16 mouse cellular contexts compared by ENCODE assay signal in genomic region chr12:108709964-108710765, GRCm38 (mm10). TPM values are rescaled to one million over a fixed set of nuclear protein-coding genes. Genes with fewer than 3 reads are reported as not detected.
DNase-seq lines count a peak whose midpoint lies in the region; ATAC-seq and TF ChIP-seq lines count a peak whose summit lies in the region.
"Had no signal": no experiment of that assay in that cellular context is flagged by ENCODE, and none has a peak within 500 bp of the region (broad histone marks: within the 10 kb centered on the region; RNA-seq: fewer than 3 reads in every experiment).

No protein-coding gene starts in this region.

- TF ChIP-seq EP300 in liver, postnatal 0 days (IDR thresholded peaks at IDR 0.05; ENCODE audit: low read depth) = no peak

- ATAC-seq in liver, embryonic 11.5 days (replicated peaks; ENCODE audit: low FRiP score) = no peak
- ATAC-seq in liver, postnatal 0 days = no peak
- no peak for ATAC-seq in intestine, embryonic 14.5 days (replicated peaks; ENCODE audit: low FRiP score, low TSS enrichment, low read depth)
- ATAC-seq in intestine, embryonic 16.5 days = peak; percentile 14; the same call in 1 of the 2 replicates
- ATAC-seq: inflammation-experienced regulatory T-cells, adult 6 months had no signal

- H3K27ac ChIP-seq in liver, embryonic 11.5 days (ENCODE audit: low read depth, low read length) = no peak overlapping the region
- no peak overlapping the region for H3K27ac ChIP-seq in liver, postnatal 0 days (ENCODE audit: low read depth)
- no peak overlapping the region for H3K27ac ChIP-seq in intestine, embryonic 14.5 days (ENCODE audit: low read depth)
- H3K27ac ChIP-seq in intestine, embryonic 16.5 days (ENCODE audit: low read length) = peak overlapping the region; percentile 73
- H3K27ac ChIP-seq: embryonic facial prominence, embryonic 12.5 days; liver, embryonic 13.5 days; neural tube, embryonic 12.5 days had no signal

- H3K9me3 ChIP-seq in liver, embryonic 11.5 days (ENCODE audit: control insufficient read depth, low read length) = no peaks in the 10 kb centered on the region
- no peaks in the 10 kb centered on the region for H3K9me3 ChIP-seq in liver, postnatal 0 days (ENCODE audit: low read length)
- no peaks in the 10 kb centered on the region for H3K9me3 ChIP-seq in intestine, embryonic 14.5 days (ENCODE audit: control insufficient read depth, low read length)
- no peaks in the 10 kb centered on the region for H3K9me3 ChIP-seq in intestine, embryonic 16.5 days (ENCODE audit: control insufficient read depth, low read length)
- H3K9me3 ChIP-seq: embryonic facial prominence, embryonic 12.5 days; liver, embryonic 13.5 days; neural tube, embryonic 12.5 days had no signal

- 79% methylated on average over 6 of the region's 6 CpGs for WGBS in liver, embryonic 11.5 days
- 71% methylated on average over 6 of the region's 6 CpGs for WGBS in liver, postnatal 0 days (ENCODE audit: insufficient replicate concordance)
- 73% methylated on average over 6 of the region's 6 CpGs for WGBS in intestine, embryonic 14.5 days
- WGBS in intestine, embryonic 16.5 days = 72% methylated on average over 6 of the region's 6 CpGs

- no peak overlapping the region for H3K4me2 ChIP-seq in liver, embryonic 11.5 days
- H3K4me2 ChIP-seq in liver, postnatal 0 days (ENCODE audit: low read depth, low read length) = no peak overlapping the region
- 0 out of 2 replicates have a peak overlapping the region, but pooled peaks have one; percentile 25 for H3K4me2 ChIP-seq in intestine, embryonic 14.5 days (ENCODE audit: low read length)
- peak overlapping the region; percentile 46; the same call in 1 of the 2 replicates for H3K4me2 ChIP-seq in intestine, embryonic 16.5 days (ENCODE audit: low read depth, low read length)
- H3K4me2 ChIP-seq: embryonic facial prominence, embryonic 12.5 days; liver, embryonic 13.5 days; neural tube, embryonic 12.5 days had no signal

- H3K9ac ChIP-seq in liver, embryonic 11.5 days (ENCODE audit: low read depth, low read length) = no peak overlapping the region
- no peak overlapping the region for H3K9ac ChIP-seq in liver, postnatal 0 days (replicated peaks)
- no peak overlapping the region for H3K9ac ChIP-seq in intestine, embryonic 14.5 days (ENCODE audit: low read length)
- no peak overlapping the region; the same call in 1 of the 2 replicates for H3K9ac ChIP-seq in intestine, embryonic 16.5 days (ENCODE audit: low read depth, low read length)
- H3K9ac ChIP-seq: embryonic facial prominence, embryonic 12.5 days; liver, embryonic 13.5 days; neural tube, embryonic 12.5 days had no signal

- TF ChIP-seq CTCF in liver, postnatal 0 days (IDR thresholded peaks at IDR 0.05; ENCODE audit: low read depth) = no peak

- DNase-seq in liver, embryonic 11.5 days (ENCODE audit: low spot score) = peak; percentile 28
- no peak for DNase-seq in liver, postnatal 0 days
- no peak for DNase-seq in intestine, embryonic 14.5 days (ENCODE audit: low spot score)
- peak; percentile 50 to 58 for DNase-seq in kidney, postnatal 36 days
- DNase-seq in yolk sac, embryonic 10.5 days (ENCODE audit: low spot score) = no peak
- DNase-seq in ovary, adult 18-20 months (ENCODE audit: low spot score) = no peak
- DNase-seq: cerebellum, adult 11-12 months; gastrocnemius, postnatal 36 days; liver, embryonic 13.5 days; right cerebral cortex, postnatal 4 days; thymus, postnatal 4 days had no signal

- H3K4me1 ChIP-seq in liver, embryonic 11.5 days (replicated peaks; ENCODE audit: control insufficient read depth, insufficient read depth, low read length) = no peaks in the 10 kb centered on the region
- no peaks in the 10 kb centered on the region; the same call in 1 of the 2 replicates for H3K4me1 ChIP-seq in liver, postnatal 0 days (ENCODE audit: insufficient read depth)
- H3K4me1 ChIP-seq in intestine, embryonic 14.5 days (replicated peaks; ENCODE audit: control insufficient read depth, insufficient read depth, low read length) = no peaks in the 10 kb centered on the region
- peaks cover 9% of the 10 kb centered on the region; the same call in 1 of the 2 replicates for H3K4me1 ChIP-seq in intestine, embryonic 16.5 days (ENCODE audit: control insufficient read depth, insufficient read depth, low read length)
- H3K4me1 ChIP-seq: embryonic facial prominence, embryonic 12.5 days; liver, embryonic 13.5 days; neural tube, embryonic 12.5 days had no signal

- no peaks in the 10 kb centered on the region for H3K36me3 ChIP-seq in liver, embryonic 11.5 days (ENCODE audit: control insufficient read depth, insufficient read depth, low read length)
- H3K36me3 ChIP-seq in liver, postnatal 0 days (replicated peaks; ENCODE audit: insufficient read depth, low read length) = no peaks in the 10 kb centered on the region
- no peaks in the 10 kb centered on the region for H3K36me3 ChIP-seq in intestine, embryonic 14.5 days (ENCODE audit: control insufficient read depth, insufficient read depth, low read length)
- H3K36me3 ChIP-seq in intestine, embryonic 16.5 days (ENCODE audit: control insufficient read depth, insufficient read depth, low read length) = no peaks in the 10 kb centered on the region
- H3K36me3 ChIP-seq: embryonic facial prominence, embryonic 12.5 days; G1E; liver, embryonic 13.5 days; neural tube, embryonic 12.5 days had no signal

- H3K27me3 ChIP-seq in liver, embryonic 11.5 days (replicated peaks; ENCODE audit: control insufficient read depth, insufficient read depth, low read length) = no peaks in the 10 kb centered on the region
- H3K27me3 ChIP-seq in liver, postnatal 0 days (ENCODE audit: insufficient read depth, low read length) = no peaks in the 10 kb centered on the region
- no peaks in the 10 kb centered on the region for H3K27me3 ChIP-seq in intestine, embryonic 14.5 days (replicated peaks; ENCODE audit: control insufficient read depth, insufficient read depth, low read length)
- H3K27me3 ChIP-seq in intestine, embryonic 16.5 days (replicated peaks; ENCODE audit: control insufficient read depth, insufficient read depth, low read length) = no peaks in the 10 kb centered on the region
- H3K27me3 ChIP-seq: embryonic facial prominence, embryonic 12.5 days; liver, embryonic 13.5 days; neural tube, embryonic 12.5 days had no signal

- H3K4me3 ChIP-seq in liver, embryonic 11.5 days (ENCODE audit: low read depth, low read length) = no peak overlapping the region
- no peak overlapping the region for H3K4me3 ChIP-seq in liver, postnatal 0 days (ENCODE audit: low read depth, low read length)
- no peak overlapping the region for H3K4me3 ChIP-seq in intestine, embryonic 14.5 days (ENCODE audit: low read depth, low read length)
- 0 out of 2 replicates have a peak overlapping the region, but pooled peaks have one; percentile 18 for H3K4me3 ChIP-seq in intestine, embryonic 16.5 days (ENCODE audit: low read length)
- H3K4me3 ChIP-seq: embryonic facial prominence, embryonic 12.5 days; liver, embryonic 13.5 days; neural tube, embryonic 12.5 days had no signal

RNA-seq across cellular contexts. Expression of gene Degs2, which starts 8.1 kb away (rescaled TPM):
- 0.33 and 0.48 TPM in 2 replicates for polyA plus RNA-seq in liver, embryonic 11.5 days (2014; fragmentation: Nextera tagmentation; extraction: Ambion mirVana)
- 0.13 TPM in 2 replicates for polyA plus RNA-seq in liver, postnatal 0 days (2015; fragmentation: Nextera tagmentation; extraction: Ambion mirVana)
- 43.9 and 51.6 TPM in 2 replicates for polyA plus RNA-seq in intestine, embryonic 14.5 days (2014; fragmentation: Nextera tagmentation; extraction: Ambion mirVana)
- 161 and 181 TPM in 2 replicates for polyA plus RNA-seq in intestine, embryonic 16.5 days (2015; fragmentation: Nextera tagmentation; extraction: Ambion mirVana)
- polyA plus RNA-seq: G1E had no signal

Comparison
In these comparisons a context has a peak if more than half of its experiments do, and no peak if none do; other contexts are left out.
1. DNase-seq: peak in liver, embryonic 11.5 days (single experiment) and kidney, postnatal 36 days (2 of 2); none in liver, postnatal 0 days (single experiment), intestine, embryonic 14.5 days (single experiment), yolk sac, embryonic 10.5 days (single experiment) and ovary, adult 18-20 months (single experiment).
2. H3K4me2 ChIP-seq: peak in intestine, embryonic 14.5 days (single experiment) and intestine, embryonic 16.5 days (single experiment); none in liver, embryonic 11.5 days (single experiment) and liver, postnatal 0 days (single experiment).
3. RNA of gene Degs2, which starts 8.1 kb away (polyA plus RNA-seq): 161 to 181 TPM in intestine, embryonic 16.5 days and 43.9 to 51.6 TPM in intestine, embryonic 14.5 days; 0.33 to 0.48 TPM in liver, embryonic 11.5 days and 0.13 TPM in liver, postnatal 0 days; every median in the first group is over 10 times any median in the second.